Mouse (Mus musculus) heart, embryonic 12.5 days (tissue): ENCODE measurements around the gene 4930453N24Rik. TPM values are rescaled to one million over a fixed set of nuclear protein-coding genes. Genes with fewer than 3 reads are reported as not detected.

Experiments used
- ATAC-seq: fragments of 200-750 bp; cut with Nextera tagmentation; 2 replicates; pipeline ENCODE4 v1.8.0; 2017; ENCODE audit warnings: moderate TSS enrichment, moderate library complexity; ENCODE audit not compliant: insufficient number of reproducible peaks, low FRiP score
- H3K27ac ChIP-seq: fragments of 300-500 bp; sonication (generic); 2 replicates; pipeline ENCODE4 v1.5.1; 2016; ENCODE audit warnings: mild to moderate bottlenecking, moderate library complexity; ENCODE audit not compliant: poor library complexity, severe bottlenecking
- H3K27me3 ChIP-seq: fragments of 300-500 bp; sonication (generic); replicated peaks from 2 replicates; pipeline ENCODE4 v1.6.1; 2016; ENCODE audit warnings: mild to moderate bottlenecking, moderate library complexity
- H3K36me3 ChIP-seq: fragments of 300-500 bp; sonication (generic); 2 replicates; pipeline ENCODE4 v1.6.1; 2016; ENCODE audit warnings: mild to moderate bottlenecking, moderate library complexity
- H3K4me1 ChIP-seq: fragments of 300-500 bp; sonication (generic); replicated peaks from 2 replicates; pipeline ENCODE4 v1.6.1; 2016; ENCODE audit warnings: mild to moderate bottlenecking
- H3K4me2 ChIP-seq: fragments of 300-500 bp; sonication (generic); 2 replicates; pipeline ENCODE4 v1.6.1; 2016; ENCODE audit warnings: mild to moderate bottlenecking, moderate library complexity
- H3K4me3 ChIP-seq: fragments of 300-500 bp; sonication (generic); 2 replicates; pipeline ENCODE4 v1.5.1; 2016; ENCODE audit warnings: mild to moderate bottlenecking
- H3K9ac ChIP-seq: fragments of 300-500 bp; sonication (generic); 2 replicates; pipeline ENCODE4 v1.6.1; 2016; ENCODE audit warnings: mild to moderate bottlenecking, moderate library complexity
- H3K9me3 ChIP-seq: fragments of 300-500 bp; sonication (generic); replicated peaks from 2 replicates; pipeline ENCODE4 v1.6.1; 2016; ENCODE audit warnings: mild to moderate bottlenecking, moderate library complexity
- WGBS: fragments of 180-500 bp; shearing (Covaris S2); methylation state at CpG from one replicate; pipeline ENCODE4 v1.1.7; 2016; 5-methylcytosine and 5-hydroxymethylcytosine counted together
- polyA plus RNA-seq: library from polyadenylated mRNA; unstranded; fragments of >200 nt; fragmentation: Nextera tagmentation; extraction: Ambion mirVana; gene quantifications from 2 replicates; pipeline ENCODE4 v1.2.1, GENCODE M21; 2016

4930453N24Rik gene
- polyA plus RNA-seq, 1 experiment from 2014 or later: 17.0 TPM

DNA sequence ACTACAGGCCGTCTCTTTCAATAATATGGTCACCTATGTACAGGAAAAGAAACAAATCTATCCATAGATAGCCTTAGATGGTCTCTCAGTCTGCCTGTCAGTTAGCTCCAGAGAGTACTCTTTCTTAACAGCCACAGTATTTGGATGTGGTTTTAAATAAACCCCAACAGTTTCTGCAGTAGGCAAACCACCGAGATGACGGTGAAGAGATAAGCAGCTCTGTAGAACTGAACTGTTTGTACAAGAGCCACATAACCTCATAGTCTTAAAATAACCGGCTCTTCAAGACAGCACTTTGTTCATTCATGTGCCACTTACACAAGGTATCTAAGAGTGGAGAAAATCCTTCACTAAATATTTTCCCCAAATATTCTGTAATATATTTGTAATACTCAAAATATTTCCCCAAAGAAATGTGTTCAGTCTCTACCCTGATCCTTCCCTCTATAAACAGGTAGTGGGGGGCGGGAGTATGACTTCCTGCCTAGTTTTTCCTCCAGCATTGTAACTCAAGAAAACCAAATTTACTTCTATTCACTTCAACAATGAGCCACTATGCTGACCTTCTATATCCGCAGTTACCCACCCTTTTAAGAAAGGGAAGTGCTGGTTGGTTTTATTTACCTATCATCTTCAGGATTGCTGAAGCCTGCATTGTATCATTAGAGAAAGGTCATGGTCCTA is 12.3 kb downstream of the 4930453N24Rik start:
- Histone ChIP-seq H3K9ac (no peak overlapping the region), H3K36me3 (peaks cover 18% of the 10 kb centered on the region), H3K4me3 (no peak overlapping the region), H3K4me2 (no peak overlapping the region), H3K27me3 (no peaks in the 10 kb centered on the region), H3K27ac (0 out of 2 replicates have a peak overlapping the region, but pooled peaks have one; percentile 38), H3K9me3 (peaks cover 13% of the 10 kb centered on the region), H3K4me1 (peaks cover 15% of the 10 kb centered on the region)
- WGBS: 36% methylated on average over 6 of the region's 6 CpGs
- ATAC-seq: 0 out of 2 replicates have a peak, but pooled peaks have one; percentile 9

DNA sequence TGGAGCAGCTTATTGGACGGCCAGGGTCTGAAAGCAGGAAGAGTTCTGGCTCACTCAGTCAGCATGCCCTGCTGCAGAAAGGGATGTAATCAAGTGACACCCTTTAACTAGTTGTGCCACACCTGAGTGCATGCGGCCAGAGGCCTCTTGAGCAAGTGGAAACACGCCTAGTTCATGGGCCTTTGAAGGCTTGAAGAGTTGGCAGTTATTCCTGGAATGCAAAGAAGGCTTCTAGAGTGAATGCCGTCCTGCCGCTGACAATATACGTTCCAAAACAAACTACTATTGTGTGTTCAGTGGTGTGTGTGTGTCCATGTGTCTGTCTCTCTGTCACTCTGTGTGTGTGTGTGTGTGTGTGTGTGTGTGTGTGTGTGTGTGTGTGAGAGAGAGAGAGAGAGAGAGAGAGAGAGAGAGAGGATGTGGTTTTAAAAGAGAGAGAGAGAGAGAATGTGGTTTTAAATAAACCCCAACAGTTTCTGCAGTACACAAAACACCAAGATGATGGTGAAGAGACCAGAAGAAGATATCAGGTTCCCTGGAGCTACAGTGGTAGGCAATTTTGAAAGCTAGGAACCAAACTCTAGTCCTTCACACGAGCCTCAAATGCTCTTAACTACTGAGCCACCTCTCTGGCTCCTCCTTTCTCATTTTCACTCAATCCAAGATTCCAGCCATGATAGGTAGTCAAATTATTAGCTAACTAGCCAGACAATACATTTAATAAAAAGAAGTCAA is 13.1 kb downstream of the 4930453N24Rik start:
- H3K27ac ChIP-seq: peak overlapping the region; percentile 38
- no peaks in the 10 kb centered on the region for H3K27me3 ChIP-seq
- H3K4me3 ChIP-seq: no peak overlapping the region
- WGBS: 78% methylated on average over 7 of the region's 7 CpGs
- no peak overlapping the region for H3K4me2 ChIP-seq
- ATAC-seq: no peak
- H3K4me1 ChIP-seq: peaks cover 15% of the 10 kb centered on the region
- peaks cover 6% of the 10 kb centered on the region for H3K9me3 ChIP-seq
- H3K36me3 ChIP-seq: peaks cover 10% of the 10 kb centered on the region
- no peak overlapping the region for H3K9ac ChIP-seq

DNA sequence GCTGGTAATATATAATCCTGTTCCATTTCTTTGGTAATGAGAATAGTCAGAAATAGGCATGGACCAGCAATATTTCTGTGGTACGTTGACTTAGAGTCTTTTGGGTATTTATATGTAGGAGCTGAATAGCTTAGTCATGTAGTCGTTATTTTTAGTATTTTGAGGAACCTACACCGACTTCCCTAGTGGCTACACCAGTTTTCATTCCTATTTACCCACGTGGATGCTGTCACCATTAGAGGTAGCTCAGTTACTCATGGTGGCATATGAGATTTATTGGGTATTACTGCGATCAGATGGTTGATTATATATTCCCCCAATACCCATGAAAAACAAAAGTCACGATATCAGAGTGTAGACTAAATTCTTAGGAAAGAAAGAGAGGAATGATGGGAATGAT is 14.6 kb downstream of the 4930453N24Rik start:
- H3K27me3 ChIP-seq: no peaks in the 10 kb centered on the region
- no peak overlapping the region for H3K27ac ChIP-seq
- H3K4me2 ChIP-seq: no peak overlapping the region
- H3K9me3 ChIP-seq: peaks cover 5% of the 10 kb centered on the region
- 78% methylated on average over 6 of the region's 6 CpGs for WGBS
- H3K4me1 ChIP-seq: peaks cover 15% of the 10 kb centered on the region
- H3K9ac ChIP-seq: no peak overlapping the region
- ATAC-seq: no peak
- no peak overlapping the region for H3K4me3 ChIP-seq
- H3K36me3 ChIP-seq: 0 out of 2 replicates have a peak, but pooled peaks cover 3% of the 10 kb centered on the region

DNA sequence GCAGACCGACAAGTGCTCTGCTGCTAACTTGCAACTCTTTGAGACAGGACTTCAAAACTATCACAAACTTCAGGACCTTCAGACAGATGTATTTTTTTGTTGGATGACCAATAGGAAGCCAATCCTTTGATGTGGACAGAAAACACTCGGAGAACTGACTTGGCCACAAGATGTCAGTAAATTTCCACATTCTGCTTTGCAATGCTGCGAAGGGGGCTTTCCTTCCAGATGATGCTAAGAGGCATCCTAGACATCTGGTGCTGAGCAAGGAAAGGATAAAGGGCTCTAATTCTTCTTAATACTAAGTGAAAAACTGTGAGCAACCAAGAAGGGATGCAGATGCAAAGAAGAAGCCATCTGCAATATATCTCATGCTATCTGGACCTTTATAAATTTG is 16.2 kb downstream of the 4930453N24Rik start:
- Histone ChIP-seq H3K36me3 (no peaks in the 10 kb centered on the region), H3K9me3 (peaks cover 5% of the 10 kb centered on the region), H3K4me1 (peaks cover 15% of the 10 kb centered on the region), H3K27me3 (no peaks in the 10 kb centered on the region), H3K9ac (no peak overlapping the region), H3K4me2 (no peak overlapping the region), H3K27ac (no peak overlapping the region), H3K4me3 (no peak overlapping the region)
- no peak for ATAC-seq
- 33% methylated on average over 3 of the region's 3 CpGs for WGBS

DNA sequence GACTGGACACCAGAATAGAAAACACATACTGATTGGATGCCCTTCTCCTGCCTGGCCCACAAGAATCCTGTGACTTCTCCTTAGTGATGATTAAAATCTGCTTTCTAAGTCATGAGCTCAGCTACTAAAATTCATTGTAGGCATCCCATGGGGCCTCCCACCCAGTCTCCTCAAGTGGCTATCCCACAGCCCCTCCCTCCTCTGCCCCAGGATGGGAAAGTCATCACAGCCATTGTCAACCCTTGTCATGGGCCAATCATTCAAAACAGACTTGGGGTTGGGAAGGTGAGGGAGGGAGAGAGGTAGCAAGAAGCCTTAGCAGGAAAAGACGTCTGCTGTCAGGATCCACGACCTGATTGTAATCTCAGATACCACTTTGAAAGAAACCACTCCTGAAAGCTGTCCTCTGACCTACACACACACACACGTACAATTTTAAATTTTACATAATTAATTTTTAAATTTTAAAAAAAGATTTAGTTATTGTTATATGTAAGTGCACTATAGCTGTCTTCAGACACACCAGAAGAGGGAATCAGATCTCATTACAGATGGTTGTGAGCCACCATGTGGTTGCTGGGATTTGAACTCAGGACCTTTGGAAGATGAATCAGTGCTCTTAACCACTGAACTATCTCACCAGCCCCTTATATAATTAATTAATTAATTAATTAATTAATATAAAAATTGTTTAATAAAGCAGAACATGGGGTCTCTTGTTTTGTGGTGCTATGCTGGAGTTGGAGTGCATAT is 16.8 kb downstream of the 4930453N24Rik start:
- Histone ChIP-seq H3K4me2 (no peak overlapping the region), H3K4me3 (no peak overlapping the region), H3K9ac (no peak overlapping the region), H3K9me3 (peaks cover 5% of the 10 kb centered on the region), H3K36me3 (no peaks in the 10 kb centered on the region), H3K27ac (no peak overlapping the region), H3K4me1 (peaks cover 15% of the 10 kb centered on the region), H3K27me3 (no peaks in the 10 kb centered on the region)
- WGBS: 52% methylated on average over 3 of the region's 3 CpGs
- ATAC-seq: no peak

DNA sequence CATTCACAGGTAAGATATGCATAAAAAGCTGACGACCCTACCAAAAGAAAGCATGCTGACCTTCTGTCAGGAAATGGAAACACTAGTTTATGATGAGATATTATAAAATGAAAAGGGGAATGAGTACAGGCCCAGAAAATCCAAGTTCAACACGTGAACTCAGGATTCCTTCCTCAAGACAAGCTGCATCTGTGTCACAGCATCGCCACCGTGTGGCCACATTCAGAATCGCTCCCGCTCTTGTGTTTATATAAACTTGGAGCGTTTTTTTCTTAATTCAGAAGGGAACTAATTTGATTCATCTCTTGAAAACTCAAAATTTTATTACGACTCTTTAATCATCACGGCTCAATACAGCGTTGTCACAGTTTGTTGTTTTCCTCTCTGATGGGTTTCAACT is 22.7 kb downstream of the 4930453N24Rik start:
- Histone ChIP-seq H3K4me1 (no peaks in the 10 kb centered on the region), H3K36me3 (no peaks in the 10 kb centered on the region), H3K4me2 (no peak overlapping the region), H3K4me3 (no peak overlapping the region), H3K27me3 (no peaks in the 10 kb centered on the region), H3K27ac (no peak overlapping the region), H3K9me3 (peaks cover 6% of the 10 kb centered on the region), H3K9ac (no peak overlapping the region)
- WGBS: 9% methylated on average over 10 of the region's 10 CpGs
- ATAC-seq: no peak

DNA sequence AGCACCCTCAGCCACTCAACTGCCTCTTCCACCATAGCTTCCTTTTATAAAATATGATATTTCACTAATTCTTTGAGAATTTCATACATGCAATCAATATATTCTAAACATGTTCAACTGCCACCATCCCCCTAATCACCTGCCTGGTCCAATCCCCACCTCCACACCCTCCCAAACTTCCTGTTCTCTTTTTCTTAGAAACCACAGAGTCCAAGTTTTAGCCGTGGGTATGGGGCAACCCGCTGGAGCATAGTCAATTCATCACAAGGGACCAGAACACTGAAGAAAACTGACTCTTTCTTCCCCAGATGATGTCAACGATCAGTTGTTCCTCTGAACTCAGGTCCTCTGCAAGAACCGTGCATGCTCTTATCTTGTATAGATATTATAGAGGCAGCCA is 25.9 kb downstream of the 4930453N24Rik start:
- no peak overlapping the region for H3K27ac ChIP-seq
- WGBS: 63% methylated on average over 4 of the region's 4 CpGs
- no peaks in the 10 kb centered on the region for H3K27me3 ChIP-seq
- H3K9me3 ChIP-seq: peaks cover 6% of the 10 kb centered on the region
- no peak overlapping the region for H3K9ac ChIP-seq
- no peaks in the 10 kb centered on the region for H3K4me1 ChIP-seq
- no peak for ATAC-seq
- no peak overlapping the region for H3K4me3 ChIP-seq
- no peak overlapping the region for H3K4me2 ChIP-seq
- no peaks in the 10 kb centered on the region for H3K36me3 ChIP-seq

DNA sequence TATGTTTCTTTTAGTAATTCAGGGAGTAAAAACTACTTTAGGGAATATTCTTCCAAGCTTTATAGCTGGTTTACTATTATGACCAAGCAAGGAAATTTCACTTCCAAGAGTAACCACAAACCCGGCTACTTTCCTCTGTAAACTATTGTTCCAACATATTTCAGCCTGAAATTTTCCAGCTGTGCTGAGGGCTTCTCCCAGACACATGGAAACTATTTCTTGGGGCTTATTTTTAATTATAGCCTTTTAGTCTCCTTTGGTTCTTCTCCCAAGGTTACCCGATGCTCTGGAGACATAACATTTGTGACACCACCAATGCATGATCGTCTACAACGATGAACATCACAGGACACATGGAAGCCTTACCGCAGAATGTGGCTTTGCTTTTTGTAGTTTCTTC is 33.7 kb downstream of the 4930453N24Rik start:
- no peak for ATAC-seq
- H3K27me3 ChIP-seq: no peaks in the 10 kb centered on the region
- WGBS: 88% methylated on average over 5 of the region's 5 CpGs

DNA sequence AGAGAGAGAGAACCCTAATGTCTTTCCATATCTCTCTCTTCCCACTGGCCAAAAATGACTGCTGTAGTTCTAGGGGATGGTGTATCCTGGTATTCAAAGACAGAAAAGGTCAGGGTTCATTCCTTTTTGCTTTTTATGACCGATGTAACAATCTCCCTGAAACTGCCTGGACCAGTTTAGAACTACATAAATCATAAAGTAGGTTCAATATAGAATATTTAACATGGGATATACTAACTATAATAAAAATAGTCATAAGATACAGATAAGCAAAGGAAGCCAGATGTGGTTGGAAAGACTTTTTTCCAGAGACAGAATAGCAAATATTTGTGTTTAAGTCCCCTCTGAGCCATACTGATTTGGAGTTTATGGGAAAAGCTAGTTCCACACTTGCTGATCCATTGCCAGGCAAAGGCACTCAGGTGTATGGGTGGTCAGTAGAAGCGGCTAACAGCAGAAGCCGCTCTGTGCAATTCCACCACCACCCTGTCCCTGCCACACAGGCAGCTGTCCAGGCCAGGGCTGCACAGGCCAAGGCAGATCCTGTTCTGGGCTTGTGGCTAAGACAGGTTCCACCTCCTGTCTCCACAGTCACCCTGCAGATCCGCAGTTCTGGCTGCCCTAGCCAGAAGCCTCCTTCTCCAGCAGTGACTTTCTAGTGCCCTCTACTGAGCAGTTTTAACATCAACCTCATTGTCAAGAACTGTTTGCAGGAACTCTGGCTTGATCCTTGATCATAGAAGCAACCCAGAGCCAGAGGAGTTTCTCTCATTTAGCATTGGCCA is 47.5 kb downstream of the 4930453N24Rik start:
- no peaks in the 10 kb centered on the region for H3K9me3 ChIP-seq
- no peaks in the 10 kb centered on the region for H3K36me3 ChIP-seq
- H3K27me3 ChIP-seq: no peaks in the 10 kb centered on the region
- no peak overlapping the region for H3K4me3 ChIP-seq
- H3K4me2 ChIP-seq: no peak overlapping the region
- no peak overlapping the region for H3K9ac ChIP-seq
- WGBS: 44% methylated on average over 4 of the region's 4 CpGs
- peak; percentile 69 for ATAC-seq
- no peak overlapping the region for H3K27ac ChIP-seq
- H3K4me1 ChIP-seq: 0 out of 2 replicates have a peak, but pooled peaks cover 2% of the 10 kb centered on the region

More for the DNA sequence above, 33.7 kb downstream of the 4930453N24Rik start:
- no peak overlapping the region for H3K4me2 ChIP-seq
- no peaks in the 10 kb centered on the region for H3K4me1 ChIP-seq
- H3K4me3 ChIP-seq: no peak overlapping the region
- no peaks in the 10 kb centered on the region for H3K36me3 ChIP-seq
- no peak overlapping the region for H3K27ac ChIP-seq
- H3K9ac ChIP-seq: no peak overlapping the region
- no peaks in the 10 kb centered on the region for H3K9me3 ChIP-seq

DNA sequence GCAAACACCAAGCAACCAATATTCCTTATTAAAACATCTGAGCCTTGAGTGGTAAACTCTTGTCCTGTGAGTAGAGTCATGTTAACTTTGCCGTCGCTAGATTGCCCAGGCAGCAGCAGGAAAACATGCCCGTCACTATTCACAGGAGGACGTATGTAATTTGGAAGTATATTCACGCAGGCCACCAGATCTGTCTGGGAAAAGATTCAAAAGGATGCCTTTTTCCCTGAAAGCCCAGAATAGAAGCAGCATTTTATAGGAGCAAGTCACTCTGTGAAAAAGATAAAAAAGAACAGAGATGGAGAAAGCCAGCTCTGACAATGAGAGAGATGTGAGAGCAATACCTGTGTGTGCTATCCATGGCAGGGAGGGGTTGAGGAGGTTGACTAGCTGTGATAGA is 49.4 kb downstream of the 4930453N24Rik start:
- Histone ChIP-seq H3K4me2 (no peak overlapping the region), H3K4me3 (no peak overlapping the region), H3K27me3 (no peaks in the 10 kb centered on the region), H3K4me1 (0 out of 2 replicates have a peak, but pooled peaks cover 2% of the 10 kb centered on the region), H3K9me3 (no peaks in the 10 kb centered on the region), H3K27ac (no peak overlapping the region), H3K9ac (no peak overlapping the region), H3K36me3 (no peaks in the 10 kb centered on the region)
- 69% methylated on average over 5 of the region's 5 CpGs for WGBS
- ATAC-seq: no peak
